Mouse (Mus musculus) G1E-ER4 (cell line): ENCODE data around the gene Gm28048. TPM values are rescaled to one million over a fixed set of nuclear protein-coding genes. Genes with fewer than 3 reads are reported as not detected.

Source experiments
- GATA1 ChIP-seq: IDR thresholded peaks from one replicate; pipeline ENCODE4 v1.8.0; 2012; ENCODE audit warnings: low read length, inconsistent platforms
- polyA plus RNA-seq: library from polyadenylated mRNA; stranded (reverse); fragments of >175 nt; gene quantifications from 2 replicates; pipeline ENCODE4 v1.2.3, GENCODE M21; 2012

Gene Gm28048
- polyA plus RNA-seq, 1 experiment, result not detected

GRCm38 (mm10) chr11:22830684-22831083 lies 151.2 kb downstream of the Gm28048 start:
- no peak for TF ChIP-seq GATA1

GRCm38 (mm10) chr11:22830179-22830611 lies 151.7 kb downstream of the Gm28048 start:
- no peak for TF ChIP-seq GATA1

GRCm38 (mm10) chr11:22828988-22829632 lies 152.8 kb downstream of the Gm28048 start:
- no peak for TF ChIP-seq GATA1

- no peak for TF ChIP-seq GATA1
These were observed 154.3 kb downstream of the Gm28048 start for GRCm38 (mm10) chr11:22827514-22828080.

GRCm38 (mm10) chr11:22826665-22827064 lies 155.2 kb downstream of the Gm28048 start:
- no peak for TF ChIP-seq GATA1

GRCm38 (mm10) chr11:22826051-22826450 lies 155.8 kb downstream of the Gm28048 start:
- no peak for TF ChIP-seq GATA1

- no peak for TF ChIP-seq GATA1
These were observed 156.3 kb downstream of the Gm28048 start for GRCm38 (mm10) chr11:22825548-22825947.

- no peak for TF ChIP-seq GATA1
These were observed 157.7 kb downstream of the Gm28048 start for GRCm38 (mm10) chr11:22824049-22824705.

GRCm38 (mm10) chr11:22821243-22821642 lies 160.6 kb downstream of the Gm28048 start:
- TF ChIP-seq GATA1, result no peak

- no peak for TF ChIP-seq GATA1
These were observed 163.5 kb downstream of the Gm28048 start for GRCm38 (mm10) chr11:22818371-22818770.

- TF ChIP-seq GATA1, result no peak
These were observed 166.0 kb downstream of the Gm28048 start for GRCm38 (mm10) chr11:22815877-22816276.

- TF ChIP-seq GATA1, result no peak
These were observed 166.7 kb downstream of the Gm28048 start for GRCm38 (mm10) chr11:22815143-22815542.

- TF ChIP-seq GATA1, result no peak
These were observed 167.8 kb downstream of the Gm28048 start for GRCm38 (mm10) chr11:22813921-22814704.

GRCm38 (mm10) chr11:22813427-22813826 lies 168.5 kb downstream of the Gm28048 start:
- no peak for TF ChIP-seq GATA1

GRCm38 (mm10) chr11:22811413-22811812 lies 170.5 kb downstream of the Gm28048 start:
- TF ChIP-seq GATA1, result no peak
